Mouse (Mus musculus) megakaryocyte, embryonic 14.5 days (primary cell): ENCODE measurements around the gene S1pr4.

Source experiments
- FLI1 ChIP-seq: IDR thresholded peaks from 2 replicates; pipeline ENCODE4 v1.6.1; 2012; ENCODE audit warnings: low read length, inconsistent platforms, mixed read lengths
- GATA1 ChIP-seq: IDR thresholded peaks from 3 replicates; pipeline ENCODE4 v1.6.1; 2012; ENCODE audit warnings: mixed read lengths, low read length, inconsistent platforms, borderline replicate concordance

DNA sequence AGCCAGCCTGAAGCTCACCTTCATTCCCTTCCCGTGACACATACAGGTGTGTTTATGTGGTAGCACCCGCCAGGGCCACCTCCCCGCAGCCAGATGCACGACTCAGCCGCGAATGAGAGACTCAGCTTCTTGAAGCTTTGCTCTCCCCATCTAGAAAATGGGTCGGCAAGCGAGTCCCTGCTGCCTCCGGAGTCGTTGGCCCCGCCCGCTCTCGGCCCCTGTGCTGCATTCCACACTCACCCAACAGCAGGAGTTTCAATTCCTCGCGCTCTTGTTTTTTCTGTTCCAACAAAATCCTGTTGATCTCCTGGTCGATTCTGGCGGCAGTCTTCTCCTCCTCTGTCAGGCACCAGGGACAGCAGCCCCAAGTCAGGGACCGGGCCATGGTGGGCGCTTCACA, 23.6 kb upstream of the S1pr4 start:
- no peak for TF ChIP-seq GATA1
- no peak for TF ChIP-seq FLI1
